Mouse (Mus musculus): Measurements from ENCODE around the gene Krtap1-5.
"Not testable (repeated sequence)": the region's sequence is repeated elsewhere in the genome, so short reads cannot be mapped to it uniquely, and the experiment has no call there.

The Krtap1-5 gene

DNA sequence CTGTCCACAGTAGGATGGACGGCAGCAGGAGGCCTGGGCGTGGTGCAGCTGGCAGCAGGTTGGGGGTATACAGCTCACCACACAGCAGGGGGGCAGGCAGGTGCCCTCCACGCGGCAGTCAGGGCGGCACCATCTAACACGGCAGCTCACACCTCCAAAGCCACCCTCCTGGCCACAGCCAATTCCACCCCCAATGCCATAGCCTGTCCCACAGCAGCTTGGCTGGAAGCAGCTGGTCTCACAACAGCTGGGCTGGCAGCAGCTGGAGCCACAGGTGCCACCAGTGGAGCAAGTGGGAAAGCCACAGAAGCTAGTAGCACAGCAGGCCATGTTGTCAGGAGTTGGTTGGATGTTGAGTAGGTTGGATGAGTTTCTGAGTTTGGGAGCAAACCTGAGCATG lies at the start of gene Krtap1-5:
TSS of gene Krtap1-5 (minus strand) at position 381 of the 400 bp plus-strand sequence.
- no peak for DNase-seq (ENCODE audit: extremely low spot score, low read depth, low spot score)

GRCm38 (mm10) chr11:99628138-99628537 lies 47.3 kb upstream of the Krtap1-5 start, which contains the start of gene Krtap4-1:
Krtap4-1 (minus strand) TSS chr11:99628238.
- DNase-seq (ENCODE audit: extremely low spot score, low read depth, low spot score), result no peak

GRCm38 (mm10) chr11:99620335-99620734 lies 39.5 kb upstream of the Krtap1-5 start, which contains the start of gene Gm11562:
Gm11562 (minus strand) TSS chr11:99620435.
- no peak for DNase-seq (ENCODE audit: extremely low spot score, low read depth, low spot score)

DNA sequence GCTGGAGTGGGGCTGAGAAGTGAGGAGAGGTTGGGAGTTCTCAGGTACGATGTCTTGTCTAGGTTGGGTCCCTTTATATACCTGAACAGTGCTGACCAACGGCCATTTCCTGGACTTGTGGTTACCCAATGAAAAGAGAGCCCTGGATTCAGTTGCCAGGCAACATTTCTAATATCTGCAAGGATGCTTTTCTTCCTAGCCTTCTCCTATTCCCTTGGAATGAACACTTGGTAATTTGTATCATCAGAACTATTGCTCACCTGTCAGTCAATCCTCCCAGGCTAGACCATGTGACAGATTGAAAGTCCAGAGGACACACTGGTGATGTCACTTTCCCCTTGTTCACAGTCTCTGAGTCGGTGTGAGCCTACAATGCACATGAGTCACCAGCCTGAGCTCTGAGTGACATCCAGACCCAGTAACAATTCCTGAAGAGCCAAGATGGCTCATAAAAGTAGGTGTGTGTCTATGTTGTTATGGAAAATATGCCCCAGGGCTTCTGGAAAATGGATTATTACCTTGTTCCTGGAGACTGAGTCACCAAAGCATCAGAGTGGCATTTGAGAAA lies 34.1 kb upstream of the Krtap1-5 start, which contains the start of gene Krtap2-4:
TSS of gene Krtap2-4 (minus strand) at position 51 of the 568 bp plus-strand sequence.
- DNase-seq (ENCODE audit: extremely low spot score, low read depth, low spot score), result no peak

DNA sequence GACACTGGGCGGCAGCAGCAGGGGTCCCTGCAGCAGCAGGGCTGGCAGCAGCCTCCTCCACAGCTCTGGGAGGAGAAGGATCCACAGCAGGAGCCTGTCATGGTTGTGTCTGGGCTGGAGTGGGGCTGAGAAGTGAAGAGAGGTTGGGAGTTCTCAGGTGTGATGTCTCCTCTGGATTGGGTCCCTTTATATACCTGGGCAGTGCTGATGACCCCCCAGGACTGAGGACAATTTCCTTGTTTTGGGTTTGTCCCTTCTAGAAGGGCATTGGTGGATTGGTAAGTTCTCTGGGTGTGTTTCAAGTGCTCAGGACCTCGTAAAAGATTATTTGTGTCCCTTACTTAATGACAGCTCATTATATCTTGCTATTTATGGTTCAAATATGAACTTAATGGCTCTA lies 29.3 kb upstream of the Krtap1-5 start, which contains the start of gene Gm11937:
TSS of gene Gm11937 (minus strand) at position 101 of the 400 bp plus-strand sequence.
- not testable (repeated sequence) for DNase-seq (ENCODE audit: extremely low spot score, low read depth, low spot score)

GRCm38 (mm10) chr11:99609126-99609525 lies 28.3 kb upstream of the Krtap1-5 start:
- DNase-seq (ENCODE audit: extremely low spot score, low read depth, low spot score), result no peak

DNA sequence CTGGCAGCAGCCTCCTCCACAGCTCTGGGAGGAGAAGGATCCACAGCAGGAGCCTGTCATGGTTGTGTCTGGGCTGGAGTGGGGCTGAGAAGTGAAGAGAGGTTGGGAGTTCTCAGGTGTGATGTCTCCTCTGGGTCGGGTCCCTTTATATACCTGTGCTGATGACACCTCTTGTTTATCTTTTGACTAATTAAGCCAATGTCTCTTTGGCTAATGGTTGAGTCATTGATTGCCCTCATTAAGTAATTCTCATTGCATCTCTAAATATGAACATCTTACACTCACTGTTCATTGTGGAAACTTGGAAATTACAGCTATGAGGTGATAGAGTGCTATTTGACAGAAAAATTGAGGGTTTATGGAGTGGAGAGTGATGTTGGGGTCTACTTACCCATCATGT lies 22.4 kb upstream of the Krtap1-5 start, which contains the start of gene Gm11938:
TSS of gene Gm11938 (minus strand) at position 101 of the 400 bp plus-strand sequence.
- DNase-seq (ENCODE audit: extremely low spot score, low read depth, low spot score), result not testable (repeated sequence)

DNA sequence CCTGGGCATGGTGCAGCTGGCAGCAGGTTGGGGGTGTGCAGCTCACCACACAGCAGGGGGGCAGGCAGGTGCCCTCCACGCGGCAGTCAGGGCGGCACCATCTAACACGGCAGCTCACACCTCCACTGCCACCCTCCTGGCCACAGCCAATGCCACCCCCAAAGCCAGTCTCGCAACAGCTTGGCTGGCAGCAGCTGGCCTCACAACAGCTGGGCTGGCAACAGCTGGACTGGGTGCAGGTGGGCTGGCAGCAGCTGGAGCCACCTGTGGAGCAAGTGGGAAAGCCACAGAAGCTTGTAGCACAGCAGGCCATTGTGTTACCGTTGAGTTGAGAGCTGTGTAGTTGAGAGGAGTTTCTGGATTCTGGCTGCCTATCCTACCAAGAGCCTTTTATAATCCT lies 16.9 kb upstream of the Krtap1-5 start, which contains the start of gene Krtap9-3:
TSS of gene Krtap9-3 (minus strand) at position 364 of the 400 bp plus-strand sequence.
- DNase-seq (ENCODE audit: extremely low spot score, low read depth, low spot score), result not testable (repeated sequence)

- DNase-seq (ENCODE audit: extremely low spot score, low read depth, low spot score), result no peak
These were observed 10.2 kb upstream of the Krtap1-5 start, which contains the start of gene Krtap1-3 for GRCm38 (mm10) chr11:99590981-99591380. Krtap1-3 (minus strand) TSS chr11:99591339.

- no peak for DNase-seq (ENCODE audit: extremely low spot score, low read depth, low spot score)
These were observed 4.3 kb upstream of the Krtap1-5 start for GRCm38 (mm10) chr11:99585096-99585495.

DNA sequence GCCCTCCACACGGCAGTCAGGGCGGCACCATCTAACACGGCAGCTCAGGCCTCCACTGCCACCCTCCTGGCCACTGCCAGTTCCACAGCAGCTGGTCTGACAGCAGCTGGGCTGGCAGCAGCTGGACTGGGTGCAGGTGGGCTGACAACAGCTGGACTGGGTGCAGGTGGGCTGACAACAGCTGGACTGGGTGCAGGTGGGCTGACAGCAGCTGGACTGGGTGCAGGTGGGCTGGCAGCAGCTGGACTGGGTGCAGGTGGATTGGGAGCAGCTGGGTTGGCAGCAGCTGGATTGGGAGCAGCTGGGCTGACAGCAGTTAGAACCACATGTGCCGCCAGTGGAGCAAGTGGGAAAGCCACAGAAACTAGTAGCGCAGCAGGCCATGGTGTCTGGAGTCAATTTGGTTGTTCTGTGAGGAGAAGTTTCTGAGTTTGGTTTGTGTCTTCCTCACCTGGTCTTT lies 2.5 kb upstream of the Krtap1-5 start, which contains the start of gene Krtap1-4:
TSS of gene Krtap1-4 (minus strand) at position 410 of the 460 bp plus-strand sequence.
- DNase-seq (ENCODE audit: extremely low spot score, low read depth, low spot score), result no peak

DNA sequence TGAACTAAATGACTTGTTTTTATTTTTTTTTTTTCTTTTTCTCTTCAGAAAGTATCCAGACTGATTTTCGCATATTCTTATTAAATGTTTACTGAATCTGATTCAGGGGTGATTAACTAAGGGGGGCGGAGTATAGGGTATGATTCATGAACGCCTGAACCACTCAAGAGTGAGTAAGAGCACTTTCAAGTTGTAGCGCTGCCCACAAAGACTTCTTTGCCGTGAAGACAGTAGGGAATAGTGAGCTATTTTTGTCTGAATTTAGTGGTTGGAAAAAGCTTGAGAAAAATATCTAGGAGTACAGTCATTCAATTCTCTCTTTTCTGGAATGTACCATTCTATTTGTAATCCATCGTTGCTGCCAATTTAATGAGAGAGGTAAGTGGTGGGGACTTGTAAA lies 748 bp upstream of the Krtap1-5 start:
- DNase-seq (ENCODE audit: extremely low spot score, low read depth, low spot score), result no peak

DNA sequence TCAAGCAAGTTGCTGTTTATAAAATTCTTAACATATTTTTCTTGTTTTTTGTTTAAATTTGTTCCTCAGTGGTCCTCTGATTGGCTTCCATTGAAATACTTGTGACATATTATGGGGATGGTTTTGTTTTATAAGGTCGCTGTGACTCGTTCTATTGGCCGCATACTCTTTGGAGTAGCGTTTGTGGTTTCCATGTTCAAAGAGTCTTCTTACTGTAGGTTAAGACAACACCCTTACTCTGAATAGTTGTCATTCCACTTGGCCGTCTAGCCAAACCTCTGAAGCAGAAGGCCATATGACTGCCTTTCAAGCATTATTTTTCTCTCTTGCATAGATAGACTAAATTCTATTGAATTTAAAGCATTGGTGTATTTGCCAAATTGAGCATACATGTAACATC lies 235 bp upstream of the Krtap1-5 start:
- no peak for DNase-seq (ENCODE audit: extremely low spot score, low read depth, low spot score)

DNA sequence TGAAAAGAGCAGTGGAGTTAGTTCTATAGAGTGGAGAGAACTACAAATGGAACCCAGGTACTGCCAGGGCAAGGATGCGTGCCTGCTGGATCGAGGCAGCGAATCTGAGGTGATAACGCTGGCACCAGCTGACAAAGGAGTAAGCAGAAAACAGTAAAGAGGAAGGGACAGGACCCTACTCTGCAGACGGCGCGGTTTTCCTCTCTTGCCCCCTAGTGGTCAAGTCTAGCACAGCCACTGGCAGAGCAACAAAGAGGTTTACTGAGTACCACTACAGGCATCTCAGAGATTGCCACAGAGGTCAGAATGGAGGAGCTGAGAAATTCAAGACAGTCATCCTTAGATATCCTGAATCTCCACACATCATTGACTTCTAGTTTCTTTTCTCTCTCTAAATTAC lies 6.7 kb downstream of the Krtap1-5 start:
- DNase-seq (ENCODE audit: extremely low spot score, low read depth, low spot score), result peak; percentile 41

DNA sequence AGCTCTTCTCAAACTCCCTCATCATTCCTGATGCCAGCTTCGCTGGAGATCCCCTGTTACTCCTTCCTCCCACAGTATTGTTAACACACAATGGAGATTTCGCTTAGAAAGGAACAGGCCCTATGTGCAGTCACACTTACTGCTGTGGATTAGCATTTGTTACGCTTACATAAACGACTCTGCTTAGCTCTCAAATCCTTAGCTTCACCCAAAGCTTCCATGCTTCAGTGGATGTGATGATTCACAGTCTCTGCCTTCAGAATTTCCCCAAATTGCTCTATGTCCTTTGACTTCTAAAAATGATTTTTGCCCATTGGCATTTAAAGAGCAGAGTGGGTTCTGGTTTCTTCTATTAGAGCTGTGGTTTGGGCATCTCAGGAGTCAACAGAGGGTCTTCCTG lies 7.7 kb downstream of the Krtap1-5 start:
- DNase-seq (ENCODE audit: extremely low spot score, low read depth, low spot score), result no peak

- no peak for DNase-seq (ENCODE audit: extremely low spot score, low read depth, low spot score)
These were observed 14.3 kb downstream of the Krtap1-5 start, which contains the start of gene Krtap3-1 for GRCm38 (mm10) chr11:99566530-99566929. Krtap3-1 (minus strand) TSS chr11:99566630.

GRCm38 (mm10) chr11:99562580-99562979 lies 18.2 kb downstream of the Krtap1-5 start:
- DNase-seq (ENCODE audit: extremely low spot score, low read depth, low spot score), result no peak

- no peak for DNase-seq (ENCODE audit: extremely low spot score, low read depth, low spot score)
These were observed 21.4 kb downstream of the Krtap1-5 start, which contains the start of gene Gm11939 for GRCm38 (mm10) chr11:99559366-99559765. Gm11939 (minus strand) TSS chr11:99559466.

- DNase-seq (ENCODE audit: extremely low spot score, low read depth, low spot score), result no peak
These were observed 22.7 kb downstream of the Krtap1-5 start for GRCm38 (mm10) chr11:99557976-99558745.

DNA sequence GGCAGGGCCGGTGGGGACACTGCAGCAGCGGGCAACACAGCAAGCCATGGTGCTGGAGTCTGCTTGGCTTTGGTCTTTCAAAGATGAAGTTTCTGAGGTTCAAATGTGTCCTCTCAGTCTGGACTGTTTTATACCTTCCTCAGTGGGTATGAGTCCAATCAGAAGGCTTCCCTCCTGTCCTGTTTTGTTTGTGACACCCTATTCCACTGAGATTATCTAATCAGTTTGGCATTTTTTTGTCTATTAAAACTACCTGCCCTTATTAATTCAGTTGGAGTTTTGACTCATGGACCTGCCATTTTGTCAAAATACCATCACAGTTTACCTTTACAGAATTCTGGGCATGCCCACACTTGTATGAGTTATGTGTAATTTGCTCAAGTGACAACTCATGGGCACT lies 24.1 kb downstream of the Krtap1-5 start, which contains the start of gene Krtap3-2:
TSS of gene Krtap3-2 (minus strand) at position 101 of the 400 bp plus-strand sequence.
- DNase-seq (ENCODE audit: extremely low spot score, low read depth, low spot score), result no peak

GRCm38 (mm10) chr11:99556195-99556594 lies 24.6 kb downstream of the Krtap1-5 start:
- DNase-seq (ENCODE audit: extremely low spot score, low read depth, low spot score), result no peak

Measured in hindlimb bud, embryonic 11.5 days (tissue).